Mouse (Mus musculus) layer of hippocampus, adult 8-10 months (tissue): Measurements from ENCODE around the gene Tuba1b. TPM values are rescaled to one million over a fixed set of nuclear protein-coding genes. Genes with fewer than 3 reads are reported as not detected.

Experiments
- DNase-seq, 2 experiments: peaks; one replicate each; pipeline ENCODE4 v3.0.0; 2022; ENCODE audit warnings: low spot score in 2 of 2
- total RNA-seq, 4 experiments: library from RNA; stranded (reverse); gene quantifications; 2 replicates each; pipeline ENCODE4 v1.2.4; 2022

Tuba1b gene
- total RNA-seq, 4 experiments from 2014 or later: 488 to 526 (median 515) TPM

DNA sequence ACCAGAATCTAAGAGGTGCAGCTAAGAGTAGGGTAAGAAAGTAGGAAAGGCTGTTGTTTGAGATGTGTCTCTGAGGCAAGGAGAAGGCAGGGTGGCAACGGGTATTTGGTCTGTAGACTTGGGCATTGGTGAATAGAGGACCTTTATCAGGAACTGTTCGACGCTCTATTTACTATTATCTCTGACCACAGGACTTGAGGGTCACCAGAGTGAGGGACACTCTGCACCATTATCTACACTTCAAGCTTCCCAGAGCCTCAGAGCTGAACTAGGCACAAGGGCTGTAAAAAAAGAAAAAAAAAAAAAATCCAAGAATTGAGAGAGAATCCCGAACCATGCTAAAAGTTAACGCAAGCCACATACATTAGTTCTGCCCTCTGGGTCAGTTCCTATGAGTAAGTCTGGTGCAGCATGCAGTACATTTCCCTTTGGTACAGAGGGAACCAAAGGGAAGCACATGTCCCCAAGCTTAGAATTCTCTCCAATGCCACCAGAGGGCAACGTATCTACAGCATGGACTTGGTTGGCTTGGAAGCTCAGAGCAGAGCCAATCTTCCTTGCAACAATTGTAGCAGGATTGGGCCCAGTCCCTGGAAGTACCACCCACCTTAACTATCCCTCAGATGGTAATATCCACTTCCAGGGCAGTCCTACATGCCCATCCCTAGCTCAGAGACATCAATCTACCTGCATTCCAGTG, 42.3 kb downstream of the Tuba1b start:
- DNase-seq: peak; percentile 56 to 67

DNA sequence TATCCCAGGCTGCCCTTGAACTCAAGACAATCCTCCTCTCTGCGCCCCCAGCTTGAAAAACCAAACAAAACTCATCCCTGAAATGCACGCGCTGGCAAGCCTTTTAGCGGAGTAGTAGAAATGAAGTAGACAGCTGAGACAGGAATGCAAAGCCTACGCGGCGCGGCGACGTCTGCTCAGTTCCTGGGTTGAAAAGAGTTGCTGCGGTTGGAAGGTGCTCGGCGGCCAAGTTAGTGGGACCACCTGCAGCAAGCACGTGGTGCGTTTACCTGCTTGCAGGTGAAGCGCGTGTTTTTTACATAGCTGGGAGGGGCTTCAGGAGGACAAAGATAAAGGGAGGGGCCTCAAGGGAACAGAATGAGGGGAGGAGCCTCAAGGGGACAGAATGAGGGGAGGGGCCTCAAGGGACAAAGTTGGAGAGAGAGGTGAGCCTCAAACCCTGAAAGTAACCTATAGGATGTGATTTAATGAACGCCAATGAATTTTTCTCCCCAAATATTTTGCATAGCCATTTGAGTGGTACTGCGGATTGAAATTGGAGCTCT, 43.1 kb downstream of the Tuba1b start:
- no peak for DNase-seq

DNA sequence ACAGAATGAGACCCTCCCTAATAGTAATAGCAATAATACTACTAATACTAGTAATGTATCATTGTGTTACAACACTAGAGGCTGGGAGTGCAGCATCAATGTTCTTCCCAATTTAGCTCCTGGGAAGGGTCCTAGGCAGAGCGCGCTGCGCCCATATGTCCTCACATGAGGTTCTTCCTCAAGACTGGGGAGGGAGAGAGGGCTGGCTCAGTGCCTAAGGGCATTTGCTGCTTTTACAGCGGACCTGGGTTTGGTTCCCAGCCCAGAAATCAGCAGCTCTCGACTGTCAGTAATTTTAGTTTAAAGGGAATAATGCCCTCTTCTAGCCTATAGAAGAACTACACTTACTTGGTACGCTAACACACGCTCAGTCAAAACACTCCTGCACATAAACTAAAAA, 46.8 kb downstream of the Tuba1b start:
- no peak for DNase-seq

DNA sequence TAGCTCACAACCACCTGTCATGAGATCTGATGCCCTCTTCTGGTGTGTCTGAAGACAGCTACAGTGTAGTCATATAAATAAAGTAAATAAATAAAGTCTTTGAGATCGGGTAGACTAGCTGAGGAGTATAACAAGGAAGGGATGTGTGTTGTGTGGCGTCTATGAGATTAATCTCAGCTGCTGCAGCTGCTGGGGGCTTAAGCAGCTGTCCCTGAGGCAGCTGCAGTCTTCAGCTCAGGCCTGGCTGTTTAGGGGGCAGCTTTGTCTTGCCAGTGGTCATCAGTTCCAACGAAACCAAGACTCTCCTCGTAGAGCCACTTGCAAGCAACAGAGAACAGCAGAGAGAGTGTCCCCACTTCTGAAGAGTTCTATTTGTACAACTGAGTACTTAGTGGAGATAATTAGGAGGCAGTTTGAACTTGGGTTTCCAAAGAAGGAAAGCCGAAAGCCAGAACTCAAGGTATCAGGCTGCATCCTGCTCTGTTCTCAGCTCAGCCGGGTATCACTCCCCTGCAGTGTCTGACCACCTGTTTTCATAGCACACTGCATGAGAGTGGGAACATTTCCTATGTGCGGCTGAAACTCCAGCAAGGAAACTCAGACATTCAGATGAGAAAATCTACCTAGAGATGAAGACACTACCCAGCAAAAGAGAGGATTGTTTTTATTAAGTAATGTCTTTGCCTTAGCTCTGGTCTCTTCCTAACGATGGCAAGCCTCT, 47.5 kb downstream of the Tuba1b start:
- no peak for DNase-seq

DNA sequence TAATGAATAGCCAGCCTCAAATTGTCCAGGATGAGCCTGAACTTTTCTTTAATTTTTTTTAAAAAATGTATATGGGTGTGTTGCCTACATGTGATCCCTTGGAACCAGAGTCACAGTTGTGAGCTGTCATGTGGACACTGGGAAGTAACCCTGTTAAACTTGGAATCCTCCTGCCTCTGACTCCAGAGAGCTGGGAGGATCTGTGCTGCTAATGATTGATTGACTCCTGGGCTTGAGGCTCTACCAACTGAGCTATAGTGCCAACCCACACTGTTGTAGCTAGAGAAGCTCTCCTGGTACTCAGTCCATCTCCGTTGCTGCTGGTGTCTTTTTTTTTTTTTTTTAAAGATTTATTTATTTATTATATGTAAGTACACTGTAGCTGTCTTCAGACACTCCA, 50.3 kb downstream of the Tuba1b start:
- no peak for DNase-seq

DNA sequence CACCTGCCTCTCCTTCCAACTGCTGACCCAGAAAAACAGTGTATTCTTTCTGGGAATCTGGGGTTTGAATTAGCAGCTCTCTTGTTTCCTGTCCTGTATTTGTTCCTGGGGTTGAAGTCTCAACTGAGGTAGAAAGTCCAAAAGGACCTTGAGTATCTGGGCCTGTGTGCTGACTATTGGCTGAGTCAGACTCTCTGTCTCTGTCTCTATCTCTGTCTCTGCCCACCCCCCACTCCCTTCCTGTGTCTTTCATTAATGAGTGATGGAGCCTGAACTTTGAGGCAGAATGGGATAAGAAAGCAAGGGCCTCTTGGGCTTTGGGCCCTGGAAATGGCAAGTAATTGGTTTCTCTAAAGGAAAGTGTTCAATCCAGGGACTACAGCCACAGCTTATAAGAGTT, 50.7 kb downstream of the Tuba1b start:
- no peak for DNase-seq

DNA sequence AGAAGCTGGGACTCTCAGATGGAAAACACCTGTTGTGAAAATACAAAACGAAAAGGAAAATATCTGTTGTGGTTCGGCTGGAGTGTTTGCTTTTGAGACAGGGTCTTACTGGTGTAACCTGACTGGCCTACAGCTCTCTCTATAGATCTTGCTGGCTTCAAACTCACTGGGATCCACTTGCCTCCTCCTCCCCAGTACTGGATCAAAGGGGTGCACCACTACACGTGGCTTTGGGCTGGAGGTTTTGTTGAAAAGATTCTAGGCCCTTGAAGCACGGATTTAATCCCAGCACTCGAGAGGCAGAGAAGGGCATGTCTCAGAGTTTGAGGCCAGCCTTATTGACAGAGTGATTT, 52.7 kb downstream of the Tuba1b start:
- DNase-seq: no peak

Other genes starting within 250 kb of the Tuba1b start
- gene Ccdc65, start 226.4 kb downstream of the Tuba1b start, total RNA-seq: 10 to 100 TPM in 1 of 4 experiments, 1 to 10 TPM in 3; 7.4 to 10.4 (median 8.4) TPM
- 1 to 10 TPM; 1.2 to 2.3 (median 1.5) TPM for gene Fkbp11, start 206.4 kb downstream of the Tuba1b start, total RNA-seq
- 100 to 1,000 TPM; 730 to 835 (median 787) TPM for gene Arf3, start 171.4 kb downstream of the Tuba1b start, total RNA-seq
- gene Wnt10b, start 156.4 kb downstream of the Tuba1b start, total RNA-seq: under 1 TPM; 0.16 to 0.59 (median 0.41) TPM
- not detected for gene Wnt1, start 144.7 kb downstream of the Tuba1b start, total RNA-seq
- gene Ddn, start 125.1 kb downstream of the Tuba1b start, total RNA-seq: 1,000 to 10,000 TPM; 1,258 to 1,383 (median 1,345) TPM
- gene Prkag1, start 103.0 kb downstream of the Tuba1b start, total RNA-seq: 10 to 100 TPM; 49.0 to 55.2 (median 50.2) TPM
- gene Kmt2d, start 63.4 kb downstream of the Tuba1b start, total RNA-seq: 10 to 100 TPM; 77.8 to 96.0 (median 89.6) TPM
- gene Rhebl1, start 40.0 kb downstream of the Tuba1b start, total RNA-seq: 10 to 100 TPM in 1 of 4 experiments, 1 to 10 TPM in 3; 4.9 to 10.4 (median 7.9) TPM
- under 1 TPM in 3 of 4 experiments, not detected in 1; 0.18 to 0.34 (median 0.23) TPM for gene Dhh, start 36.0 kb downstream of the Tuba1b start, total RNA-seq
- gene Lmbr1l, start 16.3 kb downstream of the Tuba1b start, total RNA-seq: 10 to 100 TPM; 17.9 to 21.8 (median 19.6) TPM
- not detected for gene Gm49450, start 19.0 kb upstream of the Tuba1b start, total RNA-seq
- gene Tuba1a, start 19.1 kb upstream of the Tuba1b start, total RNA-seq: 100 to 1,000 TPM; 800 to 882 (median 860) TPM
- 10 to 100 TPM; 47.7 to 64.5 (median 52.7) TPM for gene Tuba1c, start 95.3 kb upstream of the Tuba1b start, total RNA-seq
- gene Prph, start 120.6 kb upstream of the Tuba1b start, total RNA-seq: 1 to 10 TPM in 3 of 4 experiments, under 1 TPM in 1; 0.96 to 1.9 (median 1.4) TPM
- gene Troap, start 140.0 kb upstream of the Tuba1b start, total RNA-seq: under 1 TPM; 0.33 to 0.66 (median 0.46) TPM
- under 1 TPM in 1 of 4 experiments, not detected in 3; 0.21 TPM for gene C1ql4, start 153.3 kb upstream of the Tuba1b start, total RNA-seq
- gene Dnajc22, start 158.6 kb upstream of the Tuba1b start, total RNA-seq: under 1 TPM in 3 of 4 experiments, not detected in 1; 0.31 to 0.39 (median 0.34) TPM
- gene Spats2, start 191.4 kb upstream of the Tuba1b start, total RNA-seq: 10 to 100 TPM; 29.6 to 31.8 (median 30.0) TPM